Mouse (Mus musculus) embryonic facial prominence, embryonic 14.5 days (tissue): ENCODE data around the gene Traf2. TPM values are rescaled to one million over a fixed set of nuclear protein-coding genes. Genes with fewer than 3 reads are reported as not detected.

Experiments
- ATAC-seq: fragments of 200-750 bp; cut with Nextera tagmentation; 2 replicates; pipeline ENCODE4 v1.8.0; 2017; ENCODE audit warnings: low read depth, moderate number of reproducible peaks, moderate TSS enrichment
- DNase-seq: peaks from one replicate; pipeline ENCODE4 v3.0.0-alpha.2; 2015; ENCODE audit warnings: low spot score
- H3K27ac ChIP-seq: fragments of 300-500 bp; sonication (generic); replicated peaks from 2 replicates; pipeline ENCODE4 v1.5.1; 2014; ENCODE audit warnings: low read depth, mild to moderate bottlenecking, low read length, moderate library complexity
- H3K27me3 ChIP-seq: fragments of 300-500 bp; sonication (generic); replicated peaks from 2 replicates; pipeline ENCODE4 v1.6.1; 2014; ENCODE audit warnings: low read length; ENCODE audit not compliant: control insufficient read depth, insufficient read depth
- H3K36me3 ChIP-seq: fragments of 300-500 bp; sonication (generic); 2 replicates; pipeline ENCODE4 v1.6.1; 2014; ENCODE audit warnings: low read length, mixed read lengths; ENCODE audit not compliant: control insufficient read depth, insufficient read depth
- H3K4me1 ChIP-seq: fragments of 300-500 bp; sonication (generic); 2 replicates; pipeline ENCODE4 v1.6.1; 2014; ENCODE audit warnings: antibody characterized with exemption, low read length; ENCODE audit not compliant: control insufficient read depth, insufficient read depth
- H3K4me2 ChIP-seq: fragments of 300-500 bp; sonication (generic); 2 replicates; pipeline ENCODE4 v1.6.1; 2014; ENCODE audit warnings: low read depth, mild to moderate bottlenecking, low read length, moderate library complexity, mixed read lengths
- H3K4me3 ChIP-seq: fragments of 300-500 bp; sonication (generic); 2 replicates; pipeline ENCODE4 v1.5.1; 2014; ENCODE audit warnings: low read depth, mild to moderate bottlenecking, low read length
- H3K9ac ChIP-seq: fragments of 300-500 bp; sonication (generic); 2 replicates; pipeline ENCODE4 v1.6.1; 2014; ENCODE audit warnings: low read depth, mild to moderate bottlenecking, low read length, moderate library complexity, mixed read lengths
- H3K9me3 ChIP-seq: fragments of 300-500 bp; sonication (generic); 2 replicates; pipeline ENCODE4 v1.6.1; 2016; ENCODE audit warnings: low read length; ENCODE audit not compliant: control insufficient read depth
- WGBS: fragments of 180-500 bp; shearing (Covaris S2); extraction: QIAGEN DNeasy Blood & Tissue Kit; methylation state at CpG from one replicate; pipeline ENCODE4 v1.1.7; 2014; 5-methylcytosine and 5-hydroxymethylcytosine counted together
- polyA plus RNA-seq: library from polyadenylated mRNA; unstranded; fragments of >200 nt; fragmentation: Nextera tagmentation; extraction: Ambion mirVana; gene quantifications from 2 replicates; pipeline ENCODE4 v1.2.1, GENCODE M21; 2014

Traf2 gene
- polyA plus RNA-seq, 1 experiment from 2014 or later: 30.0 TPM

GRCm38 (mm10) chr2:25482969-25483368, 63.8 kb downstream of the Traf2 start:
- Histone ChIP-seq H3K9me3 (no peaks in the 10 kb centered on the region), H3K27me3 (no peaks in the 10 kb centered on the region), H3K4me3 (no peak overlapping the region), H3K36me3 (no peaks in the 10 kb centered on the region), H3K4me2 (no peak overlapping the region), H3K9ac (no peak overlapping the region), H3K27ac (no peak overlapping the region), H3K4me1 (no peaks in the 10 kb centered on the region)
- WGBS: 28% methylated on average over 7 of the region's 7 CpGs
- ATAC-seq: no peak
- DNase-seq: peak; percentile 39

GRCm38 (mm10) chr2:25480541-25480940, 66.2 kb downstream of the Traf2 start:
- H3K4me3 ChIP-seq: no peak overlapping the region
- H3K4me1 ChIP-seq: no peaks in the 10 kb centered on the region
- no peaks in the 10 kb centered on the region for H3K9me3 ChIP-seq
- no peak overlapping the region for H3K4me2 ChIP-seq
- WGBS: 82% methylated on average over 1 of the region's 1 CpGs
- no peaks in the 10 kb centered on the region for H3K27me3 ChIP-seq
- H3K9ac ChIP-seq: no peak overlapping the region
- DNase-seq: no peak
- H3K36me3 ChIP-seq: no peaks in the 10 kb centered on the region
- ATAC-seq: no peak
- H3K27ac ChIP-seq: no peak overlapping the region

- Histone ChIP-seq H3K36me3 (no peaks in the 10 kb centered on the region), H3K4me1 (no peaks in the 10 kb centered on the region), H3K9me3 (no peaks in the 10 kb centered on the region), H3K27ac (no peak overlapping the region), H3K4me2 (no peak overlapping the region), H3K4me3 (no peak overlapping the region), H3K27me3 (no peaks in the 10 kb centered on the region), H3K9ac (no peak overlapping the region)
- ATAC-seq (no peak), DNase-seq (peak; percentile 52)
- 72% methylated on average over 10 of the region's 10 CpGs for WGBS
These were observed 67.0 kb downstream of the Traf2 start for GRCm38 (mm10) chr2:25479551-25480311.

GRCm38 (mm10) chr2:25477967-25478675, 68.6 kb downstream of the Traf2 start:
- no peak for ATAC-seq

GRCm38 (mm10) chr2:25477541-25477940, 69.2 kb downstream of the Traf2 start:
- DNase-seq: no peak
- Histone ChIP-seq H3K4me3 (no peak overlapping the region), H3K4me2 (no peak overlapping the region), H3K4me1 (no peaks in the 10 kb centered on the region), H3K9me3 (no peaks in the 10 kb centered on the region), H3K27me3 (no peaks in the 10 kb centered on the region), H3K36me3 (no peaks in the 10 kb centered on the region), H3K9ac (no peak overlapping the region), H3K27ac (no peak overlapping the region)
- 86% methylated on average over 7 of the region's 8 CpGs for WGBS
- no peak for ATAC-seq

More at GRCm38 (mm10) chr2:25477967-25478675, 68.6 kb downstream of the Traf2 start:
- no peak overlapping the region for H3K9ac ChIP-seq
- 88% methylated on average over 3 of the region's 3 CpGs for WGBS
- H3K27me3 ChIP-seq: no peaks in the 10 kb centered on the region
- no peak overlapping the region for H3K27ac ChIP-seq
- DNase-seq: no peak
- H3K9me3 ChIP-seq: no peaks in the 10 kb centered on the region
- H3K4me3 ChIP-seq: no peak overlapping the region
- no peaks in the 10 kb centered on the region for H3K4me1 ChIP-seq
- no peaks in the 10 kb centered on the region for H3K36me3 ChIP-seq
- no peak overlapping the region for H3K4me2 ChIP-seq

GRCm38 (mm10) chr2:25472550-25472949, 74.2 kb downstream of the Traf2 start:
- DNase-seq: no peak
- H3K27me3 ChIP-seq: no peaks in the 10 kb centered on the region
- ATAC-seq: no peak
- no peaks in the 10 kb centered on the region for H3K9me3 ChIP-seq
- no peak overlapping the region for H3K4me2 ChIP-seq
- no peak overlapping the region for H3K4me3 ChIP-seq
- no peaks in the 10 kb centered on the region for H3K36me3 ChIP-seq
- H3K4me1 ChIP-seq: 0 out of 2 replicates have a peak, but pooled peaks cover 3% of the 10 kb centered on the region
- WGBS: 76% methylated on average over 2 of the region's 2 CpGs
- no peak overlapping the region for H3K9ac ChIP-seq
- H3K27ac ChIP-seq: no peak overlapping the region

GRCm38 (mm10) chr2:25469969-25470368, 76.8 kb downstream of the Traf2 start, which contains the start of gene Ptgds:
Gene Ptgds (minus strand): TSS chr2:25470046.
- Histone ChIP-seq H3K36me3 (no peaks in the 10 kb centered on the region), H3K4me2 (no peak within 1 kb of the TSS), H3K9me3 (no peaks in the 10 kb centered on the region), H3K4me1 (peaks cover 9% of the 10 kb centered on the region; the same call in 1 of the 2 replicates), H3K9ac (no peak within 1 kb of the TSS), H3K27me3 (no peaks in the 10 kb centered on the region), H3K4me3 (no peak within 1 kb of the TSS), H3K27ac (no peak within 1 kb of the TSS)
- 51% methylated on average over 6 of the region's 6 CpGs for WGBS
- DNase-seq: no peak
- no peak for ATAC-seq

- DNase-seq (peak; percentile 31), ATAC-seq (peak; percentile 60; the same call in 1 of the 2 replicates)
- WGBS: 71% methylated on average over 10 of the region's 10 CpGs
- Histone ChIP-seq H3K36me3 (no peaks in the 10 kb centered on the region), H3K4me2 (no peak overlapping the region), H3K27me3 (no peaks in the 10 kb centered on the region), H3K4me3 (no peak overlapping the region), H3K9me3 (no peaks in the 10 kb centered on the region), H3K4me1 (peaks cover 9% of the 10 kb centered on the region; the same call in 1 of the 2 replicates), H3K27ac (no peak overlapping the region), H3K9ac (no peak overlapping the region)
These were observed 77.5 kb downstream of the Traf2 start for GRCm38 (mm10) chr2:25468962-25469915.
